Mouse (Mus musculus) stomach, embryonic 15.5 days (tissue): Measurements from ENCODE around the gene Ubqln4. TPM values are rescaled to one million over a fixed set of nuclear protein-coding genes. Genes with fewer than 3 reads are reported as not detected.
"Not testable (repeated sequence)": the region's sequence is repeated elsewhere in the genome, so short reads cannot be mapped to it uniquely, and the experiment has no call there.

Source experiments
- ATAC-seq: fragments of 200-750 bp; cut with Nextera tagmentation; 2 replicates; pipeline ENCODE4 v1.8.0; 2017; ENCODE audit warnings: low read depth, moderate number of reproducible peaks, moderate TSS enrichment; ENCODE audit not compliant: insufficient read depth, low FRiP score
- H3K27ac ChIP-seq: fragments of 300-500 bp; sonication (generic); 2 replicates; pipeline ENCODE4 v1.5.1; 2015; ENCODE audit warnings: mild to moderate bottlenecking, inconsistent platforms
- H3K27me3 ChIP-seq: fragments of 300-500 bp; sonication (generic); replicated peaks from 2 replicates; pipeline ENCODE4 v1.6.1; 2015; ENCODE audit warnings: inconsistent platforms
- H3K36me3 ChIP-seq: fragments of 300-500 bp; sonication (generic); 2 replicates; pipeline ENCODE4 v1.6.1; 2015; ENCODE audit warnings: inconsistent platforms
- H3K4me1 ChIP-seq: fragments of 300-500 bp; sonication (generic); 2 replicates; pipeline ENCODE4 v1.6.1; 2015; ENCODE audit warnings: inconsistent platforms
- H3K4me2 ChIP-seq: fragments of 300-500 bp; sonication (generic); 2 replicates; pipeline ENCODE4 v1.6.1; 2015; ENCODE audit warnings: mild to moderate bottlenecking, inconsistent platforms
- H3K4me3 ChIP-seq: fragments of 300-500 bp; sonication (generic); replicated peaks from 2 replicates; pipeline ENCODE4 v1.5.1; 2015; ENCODE audit warnings: inconsistent platforms
- H3K9ac ChIP-seq: fragments of 300-500 bp; sonication (generic); 2 replicates; pipeline ENCODE4 v1.6.1; 2015; ENCODE audit warnings: inconsistent platforms
- H3K9me3 ChIP-seq: fragments of 300-500 bp; sonication (generic); 2 replicates; pipeline ENCODE4 v1.6.1; 2016; ENCODE audit warnings: inconsistent platforms
- WGBS: fragments of 180-500 bp; shearing (Covaris S2); methylation state at CpG from one replicate; pipeline ENCODE4 v1.1.7; 2015; 5-methylcytosine and 5-hydroxymethylcytosine counted together
- polyA plus RNA-seq: library from polyadenylated mRNA; unstranded; fragments of >200 nt; fragmentation: Nextera tagmentation; extraction: Ambion mirVana; gene quantifications from 2 replicates; pipeline ENCODE4 v1.2.1, GENCODE M21; 2015

Gene Ubqln4
- polyA plus RNA-seq, 1 experiment from 2014 or later, result 40.2 TPM

GRCm38 (mm10) chr3:88573810-88574209, 20.3 kb downstream of the Ubqln4 start:
- no peaks in the 10 kb centered on the region for H3K27me3 ChIP-seq
- no peak overlapping the region for H3K9ac ChIP-seq
- whole genome bisulfite sequencing, result 77% methylated on average over 2 of the region's 2 CpGs
- H3K4me2 ChIP-seq, result no peak overlapping the region
- peaks cover 7% of the 10 kb centered on the region for H3K36me3 ChIP-seq
- no peak overlapping the region for H3K4me3 ChIP-seq
- H3K27ac ChIP-seq, result no peak overlapping the region
- no peaks in the 10 kb centered on the region for H3K9me3 ChIP-seq
- no peaks in the 10 kb centered on the region for H3K4me1 ChIP-seq
- no peak for ATAC-seq

GRCm38 (mm10) chr3:88575540-88575939, 22.0 kb downstream of the Ubqln4 start, which contains the start of gene Ssr2:
Ssr2 (plus strand) TSS chr3:88575876.
- Histone ChIP-seq H3K4me1 (peaks cover 5% of the 10 kb centered on the region; the same call in 1 of the 2 replicates), H3K4me2 (no peak within 1 kb of the TSS), H3K27ac (no peak within 1 kb of the TSS), H3K4me3 (no peak within 1 kb of the TSS), H3K27me3 (no peaks in the 10 kb centered on the region), H3K9ac (no peak within 1 kb of the TSS), H3K9me3 (no peaks in the 10 kb centered on the region), H3K36me3 (no peaks in the 10 kb centered on the region)
- ATAC-seq, result no peak
- 86% methylated on average over 3 of the region's 3 CpGs for WGBS

- WGBS, result 81% methylated on average over 5 of the region's 5 CpGs
- H3K4me3 ChIP-seq, H3K27ac ChIP-seq, H3K4me2 ChIP-seq, ATAC-seq, H3K4me1 ChIP-seq, H3K36me3 ChIP-seq, H3K9ac ChIP-seq, H3K9me3 ChIP-seq, H3K27me3 ChIP-seq: not testable (repeated sequence)
Observed at GRCm38 (mm10) chr3:88577846-88578245, 24.3 kb downstream of the Ubqln4 start.

GRCm38 (mm10) chr3:88578498-88579424, 25.2 kb downstream of the Ubqln4 start:
- no peaks in the 10 kb centered on the region for H3K9me3 ChIP-seq

GRCm38 (mm10) chr3:88579454-88580117, 26.0 kb downstream of the Ubqln4 start:
- Histone ChIP-seq H3K4me1 (peaks cover 9% of the 10 kb centered on the region; the same call in 1 of the 2 replicates), H3K4me3 (peak overlapping the region; percentile 83), H3K4me2 (peak overlapping the region; percentile 56), H3K9ac (peak overlapping the region; percentile 85), H3K27me3 (no peaks in the 10 kb centered on the region), H3K9me3 (no peaks in the 10 kb centered on the region), H3K27ac (peak overlapping the region; percentile 69), H3K36me3 (peaks cover 15% of the 10 kb centered on the region; the same call in 1 of the 2 replicates)
- peak; percentile 82 for ATAC-seq
- under 1% methylated on average over 34 of the region's 34 CpGs for WGBS

More at GRCm38 (mm10) chr3:88578498-88579424, 25.2 kb downstream of the Ubqln4 start:
- no peak for ATAC-seq
- Histone ChIP-seq H3K9ac (no peak overlapping the region), H3K36me3 (peaks cover 9% of the 10 kb centered on the region; the same call in 1 of the 2 replicates), H3K4me1 (peaks cover 9% of the 10 kb centered on the region; the same call in 1 of the 2 replicates), H3K4me3 (peak overlapping the region; percentile 83), H3K27ac (no peak overlapping the region), H3K27me3 (no peaks in the 10 kb centered on the region), H3K4me2 (peak overlapping the region; percentile 56)
- WGBS, result 44% methylated on average over 8 of the region's 8 CpGs

GRCm38 (mm10) chr3:88585769-88586168, 32.2 kb downstream of the Ubqln4 start:
- Histone ChIP-seq H3K9ac (no peak overlapping the region), H3K4me1 (0 out of 2 replicates have a peak, but pooled peaks cover 4% of the 10 kb centered on the region), H3K9me3 (no peaks in the 10 kb centered on the region), H3K27ac (no peak overlapping the region), H3K4me2 (no peak overlapping the region), H3K36me3 (peaks cover 45% of the 10 kb centered on the region), H3K4me3 (no peak overlapping the region), H3K27me3 (no peaks in the 10 kb centered on the region)
- WGBS, result 79% methylated on average over 6 of the region's 6 CpGs
- no peak for ATAC-seq

GRCm38 (mm10) chr3:88586640-88587039, 33.1 kb downstream of the Ubqln4 start:
- Histone ChIP-seq H3K4me3 (no peak overlapping the region), H3K27ac (no peak overlapping the region), H3K9me3 (no peaks in the 10 kb centered on the region), H3K27me3 (no peaks in the 10 kb centered on the region), H3K4me1 (0 out of 2 replicates have a peak, but pooled peaks cover 4% of the 10 kb centered on the region), H3K36me3 (peaks cover 45% of the 10 kb centered on the region), H3K9ac (no peak overlapping the region), H3K4me2 (no peak overlapping the region)
- WGBS, result 90% methylated on average over 5 of the region's 5 CpGs
- no peak for ATAC-seq

- 22% methylated on average over 5 of the region's 5 CpGs for WGBS
- H3K4me2 ChIP-seq, result no peak overlapping the region
Observed at GRCm38 (mm10) chr3:88590246-88590645, 36.7 kb downstream of the Ubqln4 start.

GRCm38 (mm10) chr3:88591044-88591443, 37.5 kb downstream of the Ubqln4 start:
- Histone ChIP-seq H3K4me1 (peaks cover 23% of the 10 kb centered on the region), H3K9me3 (no peaks in the 10 kb centered on the region), H3K4me3 (no peak overlapping the region), H3K9ac (no peak overlapping the region), H3K27me3 (no peaks in the 10 kb centered on the region), H3K27ac (no peak overlapping the region), H3K36me3 (peaks cover 24% of the 10 kb centered on the region), H3K4me2 (no peak overlapping the region)
- ATAC-seq, result 0 out of 2 replicates have a peak, but pooled peaks have one; percentile 27
- 56% methylated on average over 3 of the region's 3 CpGs for WGBS

More at GRCm38 (mm10) chr3:88590246-88590645, 36.7 kb downstream of the Ubqln4 start:
- peaks cover 30% of the 10 kb centered on the region for H3K36me3 ChIP-seq
- no peaks in the 10 kb centered on the region for H3K27me3 ChIP-seq
- no peak for ATAC-seq
- peaks cover 23% of the 10 kb centered on the region for H3K4me1 ChIP-seq
- H3K9ac ChIP-seq, result no peak overlapping the region
- H3K4me3 ChIP-seq, result no peak overlapping the region
- H3K9me3 ChIP-seq, result no peaks in the 10 kb centered on the region
- 0 out of 2 replicates have a peak overlapping the region, but pooled peaks have one; percentile 4 for H3K27ac ChIP-seq

GRCm38 (mm10) chr3:88591950-88592731, 38.6 kb downstream of the Ubqln4 start:
- ATAC-seq, result no peak
- peaks cover 23% of the 10 kb centered on the region for H3K4me1 ChIP-seq
- 22% methylated on average over 9 of the region's 9 CpGs for WGBS
- peak overlapping the region; percentile 27; the same call in 1 of the 2 replicates for H3K4me2 ChIP-seq
- H3K9ac ChIP-seq, result no peak overlapping the region
- no peaks in the 10 kb centered on the region for H3K27me3 ChIP-seq
- no peaks in the 10 kb centered on the region for H3K9me3 ChIP-seq
- peaks cover 17% of the 10 kb centered on the region for H3K36me3 ChIP-seq
- no peak overlapping the region for H3K4me3 ChIP-seq
- H3K27ac ChIP-seq, result no peak overlapping the region

GRCm38 (mm10) chr3:88592942-88593576, 39.5 kb downstream of the Ubqln4 start:
- H3K4me3 ChIP-seq, result no peak overlapping the region
- ATAC-seq, result peak; percentile 31; the same call in 1 of the 2 replicates

More at GRCm38 (mm10) chr3:88592942-88593576, 39.5 kb downstream of the Ubqln4 start:
- Histone ChIP-seq H3K27ac (no peak overlapping the region), H3K27me3 (no peaks in the 10 kb centered on the region), H3K9me3 (no peaks in the 10 kb centered on the region), H3K4me2 (0 out of 2 replicates have a peak overlapping the region, but pooled peaks have one; percentile 2), H3K36me3 (peaks cover 8% of the 10 kb centered on the region), H3K4me1 (peaks cover 23% of the 10 kb centered on the region), H3K9ac (no peak overlapping the region)
- WGBS, result 68% methylated on average over 10 of the region's 10 CpGs
